Comparison of ENCODE assay signal across 17 mouse cellular contexts in genomic region chr6:47974599-47974998, GRCm38 (mm10). TPM values are rescaled to one million over a fixed set of nuclear protein-coding genes. Genes with fewer than 3 reads are reported as not detected.
DNase-seq lines count a peak whose midpoint lies in the region; ATAC-seq and TF ChIP-seq lines count a peak whose summit lies in the region.
"Had no signal": no experiment of that assay in that cellular context is flagged by ENCODE, and none has a peak within 500 bp of the region (broad histone marks: within the 10 kb centered on the region; RNA-seq: fewer than 3 reads in every experiment).

No protein-coding gene starts in this region.

- no peaks in the 10 kb centered on the region for H3K27me3 ChIP-seq in liver, embryonic 14.5 days (ENCODE audit: control insufficient read depth, insufficient read depth, low read length)
- H3K27me3 ChIP-seq in liver, embryonic 12.5 days (replicated peaks): no peaks in the 10 kb centered on the region
- H3K27me3 ChIP-seq: forebrain, embryonic 15.5 days; stomach, embryonic 15.5 days had no signal

- no peak for DNase-seq in liver, embryonic 14.5 days (ENCODE audit: low read depth in 3 of 3, low spot score in 3 of 3)
- DNase-seq in A20 (ENCODE audit: low read depth, low spot score): peak; percentile 44
- peak; percentile 25 for DNase-seq in ES-CJ7 (ENCODE audit: low read depth, low spot score)
- DNase-seq in ovary, postnatal 14 days (ENCODE audit: low spot score): no peak
- DNase-seq in frontal cortex, postnatal 10 days (ENCODE audit: low spot score in 2 of 2): no peak
- DNase-seq in c-Kit-positive CD71-positive TER-119-positive erythroid progenitor cells, embryonic 14.5 days (ENCODE audit: low spot score): no peak
- DNase-seq: adrenal gland, adult 8-10 months; gastrocnemius, postnatal 25 days; heart, postnatal 10 days; kidney, adult 11 months; kidney, postnatal 4 days; right cerebral cortex, postnatal 4 days had no signal

- peak; percentile 50 for TF ChIP-seq CTCF in liver, embryonic 14.5 days (IDR thresholded peaks at IDR 0.05; ENCODE audit: low read depth)

- TF ChIP-seq EP300 in liver, embryonic 14.5 days (IDR thresholded peaks at IDR 0.05; ENCODE audit: low read depth): no peak

- peaks cover 0 to 2% of the 10 kb centered on the region in 2 experiments; a peak in 1 of 4 replicates for H3K4me1 ChIP-seq in liver, embryonic 14.5 days (replicated peaks; ENCODE audit: control insufficient read depth in 2 of 2, insufficient read depth in 2 of 2, low read length in 1 of 2)
- H3K4me1 ChIP-seq in liver, embryonic 12.5 days: no peaks in the 10 kb centered on the region
- H3K4me1 ChIP-seq: forebrain, embryonic 15.5 days; stomach, embryonic 15.5 days had no signal

- H3K27ac ChIP-seq in liver, embryonic 14.5 days: no peak overlapping the region
- H3K27ac ChIP-seq in liver, embryonic 12.5 days: no peak overlapping the region
- H3K27ac ChIP-seq: forebrain, embryonic 15.5 days; stomach, embryonic 15.5 days had no signal

- H3K9ac ChIP-seq in liver, embryonic 14.5 days (replicated peaks): no peak overlapping the region
- H3K9ac ChIP-seq in liver, embryonic 12.5 days: no peak overlapping the region
- H3K9ac ChIP-seq: forebrain, embryonic 15.5 days; stomach, embryonic 15.5 days had no signal

- H3K4me2 ChIP-seq in liver, embryonic 14.5 days (ENCODE audit: low read depth): no peak overlapping the region
- H3K4me2 ChIP-seq in liver, embryonic 12.5 days: no peak overlapping the region
- H3K4me2 ChIP-seq: forebrain, embryonic 15.5 days; stomach, embryonic 15.5 days had no signal

- no peaks in the 10 kb centered on the region for H3K9me3 ChIP-seq in liver, embryonic 14.5 days (ENCODE audit: control insufficient read depth, low read length)
- no peaks in the 10 kb centered on the region for H3K9me3 ChIP-seq in liver, embryonic 12.5 days (replicated peaks)
- H3K9me3 ChIP-seq: forebrain, embryonic 15.5 days; megakaryocyte, embryonic 14.5 days; stomach, embryonic 15.5 days had no signal

- H3K4me3 ChIP-seq in liver, embryonic 14.5 days (ENCODE audit: insufficient read depth in 1 of 2, low read depth in 2 of 2, low read length in 2 of 2): no peak overlapping the region
- no peak overlapping the region for H3K4me3 ChIP-seq in liver, embryonic 12.5 days
- H3K4me3 ChIP-seq: forebrain, embryonic 15.5 days; megakaryocyte, embryonic 14.5 days; stomach, embryonic 15.5 days had no signal

- ATAC-seq in liver, embryonic 14.5 days (ENCODE audit: insufficient read depth): no peak
- no peak for ATAC-seq in liver, embryonic 12.5 days
- ATAC-seq in megakaryocyte progenitor cell, adult 5-6 weeks (replicated peaks; ENCODE audit: poor library complexity): peak; percentile 38; the same call in 1 of the 2 replicates
- ATAC-seq: forebrain, embryonic 15.5 days had no signal

- no peaks in the 10 kb centered on the region for H3K36me3 ChIP-seq in liver, embryonic 14.5 days (replicated peaks; ENCODE audit: control insufficient read depth, insufficient read depth, low read depth)
- H3K36me3 ChIP-seq in liver, embryonic 12.5 days: no peaks in the 10 kb centered on the region
- H3K36me3 ChIP-seq: forebrain, embryonic 15.5 days; stomach, embryonic 15.5 days had no signal

- 50% methylated on average over 1 of the region's 1 CpGs for WGBS in liver, embryonic 14.5 days (ENCODE audit: insufficient replicate concordance)
- 60% methylated on average over 1 of the region's 1 CpGs for WGBS in liver, embryonic 12.5 days (ENCODE audit: insufficient replicate concordance)

RNA-seq across cellular contexts. Expression of gene Zfp956, which starts 21.4 kb away (rescaled TPM):
- 4.0 and 4.3 TPM in 2 replicates for polyA plus RNA-seq in liver, embryonic 14.5 days (2012; rRNA removed)
- polyA plus RNA-seq in liver, embryonic 14.5 days (2014; fragmentation: Nextera tagmentation; extraction: Ambion mirVana): 2.1 and 2.5 TPM in 2 replicates
- polyA plus RNA-seq in liver, embryonic 12.5 days (2016; fragmentation: Nextera tagmentation; extraction: Ambion mirVana): 4.6 and 5.3 TPM in 2 replicates
- total RNA-seq in megakaryocyte progenitor cell, adult 5-6 weeks (2015): 3.7 and 4.8 TPM in 2 replicates
- total RNA-seq in megakaryocyte progenitor cell, adult 5-6 weeks (2017): 8.9 and 9.6 TPM in 2 replicates

RNA-seq across cellular contexts. Expression of gene Zfp212, which starts 54.3 kb away (rescaled TPM):
- 4.5 and 4.7 TPM in 2 replicates for polyA plus RNA-seq in liver, embryonic 14.5 days (2012; rRNA removed)
- polyA plus RNA-seq in liver, embryonic 14.5 days (2014; fragmentation: Nextera tagmentation; extraction: Ambion mirVana): 3.0 and 4.2 TPM in 2 replicates
- 6.6 and 7.6 TPM in 2 replicates for polyA plus RNA-seq in liver, embryonic 12.5 days (2016; fragmentation: Nextera tagmentation; extraction: Ambion mirVana)
- total RNA-seq in megakaryocyte progenitor cell, adult 5-6 weeks (2015): 6.5 and 6.6 TPM in 2 replicates
- 6.8 and 10.4 TPM in 2 replicates for total RNA-seq in megakaryocyte progenitor cell, adult 5-6 weeks (2017)

Comparison
In these comparisons a context has a peak if more than half of its experiments do, and no peak if none do; other contexts are left out.
1. DNase-seq: peak in A20 (single experiment) and ES-CJ7 (single experiment); none in liver, embryonic 14.5 days (0 of 3), ovary, postnatal 14 days (single experiment), frontal cortex, postnatal 10 days (0 of 2) and c-Kit-positive CD71-positive TER-119-positive erythroid progenitor cells, embryonic 14.5 days (single experiment).